Mouse (Mus musculus): Measurements from ENCODE around the gene Comtd1. TPM values are rescaled to one million over a fixed set of nuclear protein-coding genes. Genes with fewer than 3 reads are reported as not detected.

The Comtd1 gene
- 38.8 and 55.7 TPM in 2 replicates for polyA plus RNA-seq (2014; fragmentation: Nextera tagmentation; extraction: Ambion mirVana)

DNA sequence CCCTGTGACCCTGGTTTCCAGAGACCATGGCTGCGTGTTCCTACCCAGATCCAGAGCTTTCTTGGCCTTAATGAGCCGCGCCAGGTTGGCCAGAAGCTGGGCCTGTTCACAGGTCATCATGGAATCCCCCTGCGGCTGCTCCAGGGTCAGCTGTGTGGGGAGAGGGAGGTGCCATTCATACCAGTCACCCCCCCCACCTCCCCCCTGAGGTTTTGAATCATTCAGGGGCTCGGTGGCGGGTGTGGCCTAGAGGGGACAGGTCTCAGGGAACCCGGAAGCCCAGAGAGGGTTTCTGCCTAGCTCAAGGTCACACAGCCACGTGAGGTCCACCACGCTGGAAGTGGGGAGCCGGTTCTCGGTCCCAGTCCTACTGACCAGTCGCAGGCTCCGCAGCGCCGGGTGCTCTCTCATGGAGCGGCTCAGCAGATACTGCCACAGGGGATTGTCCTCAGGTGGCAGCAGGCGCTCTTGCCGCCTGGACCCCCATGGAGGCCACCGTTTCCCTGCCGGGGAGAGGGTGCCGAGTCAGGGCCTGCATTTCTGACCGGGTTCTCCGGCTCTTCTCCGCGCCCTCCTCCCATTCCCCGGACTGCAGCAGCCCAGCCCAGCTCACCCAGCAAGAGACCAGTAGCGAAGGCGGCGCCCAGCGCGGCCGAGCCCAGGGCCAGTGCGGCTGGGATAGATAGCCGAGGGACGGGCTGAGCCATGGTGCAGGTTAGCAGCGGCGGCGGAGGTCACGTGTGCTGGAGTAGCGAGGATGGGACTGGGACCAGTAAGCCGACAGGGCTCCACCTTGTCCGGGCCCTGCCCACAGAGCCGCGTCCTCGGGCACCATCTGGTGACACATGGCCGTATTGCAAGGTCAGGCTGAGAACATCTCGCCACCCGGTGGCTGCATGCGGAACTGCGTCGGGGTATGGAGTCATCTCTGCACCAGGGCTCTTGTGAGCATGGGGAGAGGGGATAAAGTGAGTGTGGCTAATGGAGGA, at the start of gene Comtd1:
Gene Comtd1, minus strand, starts transcription at position 812 of the 989 bp plus-strand sequence.
- Histone ChIP-seq H3K9me3 (ENCODE audit: control insufficient read depth, low read length) (no peaks in the 10 kb centered on the region), H3K36me3 (ENCODE audit: control insufficient read depth, insufficient read depth, low read length) (peaks cover 31% of the 10 kb centered on the region), H3K4me1 (ENCODE audit: control insufficient read depth, insufficient read depth, low read length) (peaks cover 9% of the 10 kb centered on the region; the same call in 1 of the 2 replicates), H3K27me3 (ENCODE audit: control insufficient read depth, insufficient read depth, low read length) (no peaks in the 10 kb centered on the region), H3K4me2 (ENCODE audit: low read length) (peak within 1 kb of the TSS; percentile 99), H3K4me3 (replicated peaks; ENCODE audit: low read depth, low read length) (peak within 1 kb of the TSS; percentile 61), H3K9ac (replicated peaks; ENCODE audit: low read length) (peak within 1 kb of the TSS; percentile 81), H3K27ac (replicated peaks; ENCODE audit: low read depth, low read length) (peak within 1 kb of the TSS; percentile 66; the same call in 1 of the 2 replicates)
- ATAC-seq (ENCODE audit: low FRiP score, low TSS enrichment) (peak; percentile 90), DNase-seq (peak; percentile 96)
- under 1% methylated on average over 51 of the region's 51 CpGs for WGBS

DNA sequence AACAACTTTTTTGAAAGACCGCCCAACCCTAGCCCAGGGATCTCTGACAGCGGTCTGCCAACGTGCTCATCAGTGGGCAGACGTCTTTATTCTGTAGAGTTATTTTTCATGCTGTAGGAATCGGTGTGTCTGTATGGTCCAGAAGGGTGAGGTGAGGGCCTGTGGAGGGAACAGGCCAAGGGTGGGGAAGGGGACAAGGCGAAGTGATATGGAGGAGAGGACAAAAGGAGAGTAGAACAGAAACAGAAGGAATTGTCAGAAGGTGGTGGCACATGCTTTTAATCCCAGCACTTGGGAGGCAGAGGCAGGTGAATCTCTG, 43.5 kb upstream of the Comtd1 start:
- DNase-seq = no peak
- no peak overlapping the region for H3K27ac ChIP-seq (replicated peaks; ENCODE audit: low read depth, low read length)
- no peak for ATAC-seq (ENCODE audit: low FRiP score, low TSS enrichment)
- no peak overlapping the region for H3K4me3 ChIP-seq (replicated peaks; ENCODE audit: low read depth, low read length)
- H3K9me3 ChIP-seq (ENCODE audit: control insufficient read depth, low read length) = no peaks in the 10 kb centered on the region
- H3K27me3 ChIP-seq (ENCODE audit: control insufficient read depth, insufficient read depth, low read length) = no peaks in the 10 kb centered on the region
- H3K36me3 ChIP-seq (ENCODE audit: control insufficient read depth, insufficient read depth, low read length) = no peaks in the 10 kb centered on the region
- H3K4me1 ChIP-seq (ENCODE audit: control insufficient read depth, insufficient read depth, low read length) = no peaks in the 10 kb centered on the region
- 62% methylated on average over 6 of the region's 6 CpGs for WGBS
- H3K9ac ChIP-seq (replicated peaks; ENCODE audit: low read length) = no peak overlapping the region
- no peak overlapping the region for H3K4me2 ChIP-seq (ENCODE audit: low read length)

DNA sequence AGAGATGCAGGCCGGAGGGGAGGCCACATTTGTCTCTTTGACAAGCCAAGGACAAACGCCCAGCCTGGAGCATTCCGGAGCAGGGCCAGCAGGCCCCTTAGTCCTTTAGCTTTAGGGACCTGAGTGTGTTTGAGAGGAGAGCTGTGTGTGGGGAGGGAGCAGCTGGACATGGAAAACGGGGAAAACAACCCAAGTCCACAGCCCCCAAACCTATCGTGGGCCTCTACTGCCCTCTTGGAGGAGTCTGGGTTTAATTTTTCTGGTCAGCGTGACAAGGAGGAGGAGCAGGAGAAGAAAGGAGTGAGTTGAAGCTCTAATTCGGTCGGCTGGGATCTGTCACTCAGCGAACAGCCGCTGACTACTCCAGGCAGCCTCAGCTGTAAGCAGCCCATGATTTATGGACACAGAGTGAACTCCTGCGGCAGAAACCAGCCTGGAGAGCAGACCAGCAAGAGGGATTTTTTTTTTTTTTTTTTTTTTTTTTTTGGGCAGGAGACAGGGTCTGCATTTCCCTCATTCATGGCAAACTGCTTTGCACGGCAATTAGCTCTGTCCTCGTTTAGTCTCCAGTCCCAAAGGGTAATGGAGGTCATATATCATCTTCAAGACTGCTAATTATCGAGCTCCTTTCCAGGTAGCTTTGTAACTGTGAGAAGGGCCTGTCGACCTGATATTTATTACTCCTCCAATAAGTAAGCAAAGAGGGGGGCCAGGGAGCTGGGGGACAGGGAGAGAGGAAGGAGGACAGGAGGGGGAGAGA, 43.0 kb upstream of the Comtd1 start:
- Histone ChIP-seq H3K4me3 (replicated peaks; ENCODE audit: low read depth, low read length) (no peak overlapping the region), H3K4me2 (ENCODE audit: low read length) (peak overlapping the region; percentile 11; the same call in 1 of the 2 replicates), H3K27ac (replicated peaks; ENCODE audit: low read depth, low read length) (no peak overlapping the region), H3K27me3 (ENCODE audit: control insufficient read depth, insufficient read depth, low read length) (no peaks in the 10 kb centered on the region), H3K36me3 (ENCODE audit: control insufficient read depth, insufficient read depth, low read length) (no peaks in the 10 kb centered on the region), H3K9me3 (ENCODE audit: control insufficient read depth, low read length) (no peaks in the 10 kb centered on the region), H3K9ac (replicated peaks; ENCODE audit: low read length) (no peak overlapping the region), H3K4me1 (ENCODE audit: control insufficient read depth, insufficient read depth, low read length) (no peaks in the 10 kb centered on the region)
- WGBS = 27% methylated on average over 15 of the region's 15 CpGs
- ATAC-seq (ENCODE audit: low FRiP score, low TSS enrichment) (no peak), DNase-seq (peak; percentile 48)

DNA sequence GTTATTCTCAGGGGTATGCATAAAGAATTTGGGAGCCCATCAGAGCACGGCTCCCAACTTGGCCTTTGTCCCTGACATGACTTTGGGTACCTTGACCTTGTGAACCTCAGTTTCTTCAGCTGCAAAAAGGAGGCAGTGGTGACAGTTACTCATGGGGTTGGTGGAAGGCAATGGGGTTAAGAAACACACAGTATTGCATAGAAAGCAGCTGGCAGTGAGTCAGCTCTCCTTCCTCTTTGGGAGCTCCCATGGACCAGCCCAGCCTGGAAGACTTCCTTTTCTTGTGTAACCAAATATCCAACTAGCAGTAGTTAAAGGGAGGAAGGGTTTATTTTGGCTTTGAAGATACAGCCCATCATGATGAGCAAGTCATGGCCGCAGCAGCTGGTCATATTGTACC, 41.7 kb upstream of the Comtd1 start:
- H3K4me3 ChIP-seq (replicated peaks; ENCODE audit: low read depth, low read length) = no peak overlapping the region
- DNase-seq = no peak
- H3K9ac ChIP-seq (replicated peaks; ENCODE audit: low read length) = no peak overlapping the region
- H3K36me3 ChIP-seq (ENCODE audit: control insufficient read depth, insufficient read depth, low read length) = no peaks in the 10 kb centered on the region
- H3K4me2 ChIP-seq (ENCODE audit: low read length) = no peak overlapping the region
- no peaks in the 10 kb centered on the region for H3K4me1 ChIP-seq (ENCODE audit: control insufficient read depth, insufficient read depth, low read length)
- no peak overlapping the region for H3K27ac ChIP-seq (replicated peaks; ENCODE audit: low read depth, low read length)
- ATAC-seq (ENCODE audit: low FRiP score, low TSS enrichment) = no peak
- no peaks in the 10 kb centered on the region for H3K9me3 ChIP-seq (ENCODE audit: control insufficient read depth, low read length)
- WGBS = 87% methylated on average over 2 of the region's 2 CpGs
- no peaks in the 10 kb centered on the region for H3K27me3 ChIP-seq (ENCODE audit: control insufficient read depth, insufficient read depth, low read length)

DNA sequence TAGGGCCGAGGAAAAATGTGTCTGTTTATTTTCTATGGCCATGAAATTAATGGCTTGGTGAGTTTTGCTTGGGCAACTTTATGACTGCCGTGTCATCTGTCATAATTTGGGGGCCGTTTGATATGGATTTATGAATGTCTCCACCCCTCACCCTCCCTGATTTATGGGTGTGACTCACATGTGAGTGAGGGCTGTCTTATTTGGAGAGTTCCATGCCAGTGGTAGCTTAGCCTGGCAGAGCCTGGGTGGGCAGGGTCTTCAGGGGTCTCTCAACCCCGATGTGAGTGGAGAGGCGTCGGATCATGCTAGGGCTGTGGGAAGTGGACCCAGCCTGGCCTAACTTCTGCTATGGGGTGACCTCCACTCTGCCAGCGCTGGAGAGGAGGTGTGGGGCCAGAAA, 18.0 kb upstream of the Comtd1 start:
- no peaks in the 10 kb centered on the region for H3K36me3 ChIP-seq (ENCODE audit: control insufficient read depth, insufficient read depth, low read length)
- H3K9ac ChIP-seq (replicated peaks; ENCODE audit: low read length) = no peak overlapping the region
- no peak for DNase-seq
- no peaks in the 10 kb centered on the region for H3K27me3 ChIP-seq (ENCODE audit: control insufficient read depth, insufficient read depth, low read length)
- no peaks in the 10 kb centered on the region for H3K4me1 ChIP-seq (ENCODE audit: control insufficient read depth, insufficient read depth, low read length)
- no peak for ATAC-seq (ENCODE audit: low FRiP score, low TSS enrichment)
- no peak overlapping the region for H3K4me3 ChIP-seq (replicated peaks; ENCODE audit: low read depth, low read length)
- H3K9me3 ChIP-seq (ENCODE audit: control insufficient read depth, low read length) = no peaks in the 10 kb centered on the region
- no peak overlapping the region for H3K4me2 ChIP-seq (ENCODE audit: low read length)
- no peak overlapping the region for H3K27ac ChIP-seq (replicated peaks; ENCODE audit: low read depth, low read length)
- WGBS = 89% methylated on average over 7 of the region's 7 CpGs

DNA sequence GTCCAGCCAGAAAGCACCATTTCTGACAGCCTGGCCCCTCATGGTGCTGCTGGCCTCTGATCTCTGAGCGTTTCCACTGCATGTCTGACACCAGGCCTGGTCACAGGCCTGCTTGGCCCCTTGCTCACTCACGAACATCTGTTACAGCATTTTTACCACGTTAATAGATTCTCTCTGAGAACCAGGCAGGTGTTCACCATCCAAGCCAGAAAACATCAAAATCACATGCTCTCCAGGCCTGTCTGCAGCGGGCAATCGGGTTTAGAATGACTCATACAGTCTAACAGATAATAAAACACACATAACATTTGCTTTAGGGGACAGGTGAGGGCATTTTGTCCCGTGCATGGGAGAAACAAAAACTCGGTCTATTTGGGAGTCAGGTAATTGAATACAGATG, 17.5 kb upstream of the Comtd1 start:
- Histone ChIP-seq H3K36me3 (ENCODE audit: control insufficient read depth, insufficient read depth, low read length) (no peaks in the 10 kb centered on the region), H3K4me3 (replicated peaks; ENCODE audit: low read depth, low read length) (no peak overlapping the region), H3K9me3 (ENCODE audit: control insufficient read depth, low read length) (no peaks in the 10 kb centered on the region), H3K4me1 (ENCODE audit: control insufficient read depth, insufficient read depth, low read length) (no peaks in the 10 kb centered on the region), H3K9ac (replicated peaks; ENCODE audit: low read length) (no peak overlapping the region), H3K27ac (replicated peaks; ENCODE audit: low read depth, low read length) (no peak overlapping the region), H3K27me3 (ENCODE audit: control insufficient read depth, insufficient read depth, low read length) (no peaks in the 10 kb centered on the region), H3K4me2 (ENCODE audit: low read length) (no peak overlapping the region)
- DNase-seq (no peak), ATAC-seq (ENCODE audit: low FRiP score, low TSS enrichment) (no peak)
- whole genome bisulfite sequencing = 70% methylated on average over 7 of the region's 7 CpGs

DNA sequence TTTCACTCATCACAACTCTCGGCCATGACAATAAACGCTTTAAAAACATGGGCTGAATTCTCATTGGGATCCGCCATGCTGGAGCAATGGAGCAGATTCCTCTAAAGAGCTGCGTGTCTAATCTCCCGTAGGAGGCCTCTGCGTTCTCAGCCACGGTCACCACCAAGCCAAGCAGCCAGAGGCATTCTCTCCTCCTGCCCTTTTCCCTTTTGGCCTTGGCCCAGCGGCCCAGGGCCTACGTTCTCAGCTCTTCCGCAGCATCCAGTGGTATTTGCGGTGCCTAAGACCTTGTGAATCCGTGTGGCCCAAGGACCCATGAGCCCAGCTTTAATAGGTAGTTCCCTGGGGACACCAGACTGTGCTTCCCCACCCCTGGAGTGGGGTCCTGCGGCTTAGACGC, 8.1 kb upstream of the Comtd1 start:
- peaks cover 3% of the 10 kb centered on the region; the same call in 1 of the 2 replicates for H3K4me1 ChIP-seq (ENCODE audit: control insufficient read depth, insufficient read depth, low read length)
- WGBS = 73% methylated on average over 14 of the region's 14 CpGs
- no peaks in the 10 kb centered on the region for H3K36me3 ChIP-seq (ENCODE audit: control insufficient read depth, insufficient read depth, low read length)
- DNase-seq = no peak
- H3K4me3 ChIP-seq (replicated peaks; ENCODE audit: low read depth, low read length) = no peak overlapping the region
- H3K9ac ChIP-seq (replicated peaks; ENCODE audit: low read length) = no peak overlapping the region
- no peaks in the 10 kb centered on the region for H3K9me3 ChIP-seq (ENCODE audit: control insufficient read depth, low read length)
- no peaks in the 10 kb centered on the region for H3K27me3 ChIP-seq (ENCODE audit: control insufficient read depth, insufficient read depth, low read length)
- H3K4me2 ChIP-seq (ENCODE audit: low read length) = no peak overlapping the region
- H3K27ac ChIP-seq (replicated peaks; ENCODE audit: low read depth, low read length) = no peak overlapping the region
- no peak for ATAC-seq (ENCODE audit: low FRiP score, low TSS enrichment)

DNA sequence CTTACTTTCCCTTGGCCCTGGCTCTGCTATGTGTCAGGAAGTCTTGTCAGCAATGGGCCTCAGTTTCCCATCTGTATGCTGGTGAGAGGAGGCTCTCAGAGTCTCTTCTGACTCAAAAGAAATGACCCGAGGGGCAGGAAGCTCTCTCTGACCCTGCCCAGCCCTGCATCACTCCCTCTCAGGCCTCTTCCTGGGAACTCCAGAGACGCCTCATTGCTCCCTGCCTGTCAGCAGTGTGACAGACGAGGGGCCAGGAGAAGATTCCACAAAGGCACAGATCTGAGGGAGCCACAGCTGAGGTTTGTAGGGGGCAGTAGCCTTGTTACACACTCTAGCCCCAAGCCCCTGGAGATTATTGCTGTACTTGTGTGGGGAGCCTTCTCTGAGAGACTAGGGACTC, 7.2 kb upstream of the Comtd1 start:
- H3K4me3 ChIP-seq (replicated peaks; ENCODE audit: low read depth, low read length) = no peak overlapping the region
- no peaks in the 10 kb centered on the region for H3K27me3 ChIP-seq (ENCODE audit: control insufficient read depth, insufficient read depth, low read length)
- no peaks in the 10 kb centered on the region for H3K36me3 ChIP-seq (ENCODE audit: control insufficient read depth, insufficient read depth, low read length)
- H3K4me2 ChIP-seq (ENCODE audit: low read length) = no peak overlapping the region
- peaks cover 3% of the 10 kb centered on the region; the same call in 1 of the 2 replicates for H3K4me1 ChIP-seq (ENCODE audit: control insufficient read depth, insufficient read depth, low read length)
- H3K9ac ChIP-seq (replicated peaks; ENCODE audit: low read length) = no peak overlapping the region; the same call in 1 of the 2 replicates
- 19% methylated on average over 3 of the region's 3 CpGs for WGBS
- no peaks in the 10 kb centered on the region for H3K9me3 ChIP-seq (ENCODE audit: control insufficient read depth, low read length)
- no peak for DNase-seq
- no peak for ATAC-seq (ENCODE audit: low FRiP score, low TSS enrichment)
- H3K27ac ChIP-seq (replicated peaks; ENCODE audit: low read depth, low read length) = no peak overlapping the region

Data from midbrain, embryonic 14.5 days (tissue).